Mouse (Mus musculus) activated CD4-positive, CD25-positive, alpha-beta regulatory T cell, adult 4 months (primary cell): ENCODE data around the gene Capn10. TPM values are rescaled to one million over a fixed set of nuclear protein-coding genes. Genes with fewer than 3 reads are reported as not detected.

ENCODE experiments used
- ATAC-seq: one replicate; pipeline ENCODE4 v1.8.0; 2017
- polyA plus RNA-seq, 2 experiments: library from polyadenylated mRNA; unstranded; fragments of 100-300 nt; shearing (Covaris generic); gene quantifications; one replicate each; pipeline ENCODE4 v1.2.1; 2017

Capn10 gene
- polyA plus RNA-seq, 2 experiments from 2014 or later = 4.0 to 8.0 TPM

DNA sequence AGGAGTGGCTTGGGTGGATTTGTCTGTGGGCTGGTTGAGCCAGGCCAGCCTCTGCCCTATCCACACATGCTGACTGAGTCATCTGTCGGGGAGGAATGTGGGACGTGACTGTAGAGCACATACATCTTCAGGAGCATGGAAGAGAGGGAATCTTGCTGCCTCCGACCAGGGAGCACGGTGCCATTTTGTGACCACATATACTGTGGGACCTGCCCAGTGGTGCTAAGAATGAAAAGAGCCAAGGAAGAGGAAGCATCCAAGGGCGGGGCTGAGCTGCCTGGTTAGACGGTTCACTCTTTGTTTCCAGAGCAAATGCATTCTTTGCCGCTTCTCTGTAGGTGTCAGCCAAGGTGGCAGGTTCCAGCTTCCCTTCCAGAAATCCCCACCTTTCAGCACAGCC, 44.5 kb downstream of the Capn10 start:
- no peak for ATAC-seq

DNA sequence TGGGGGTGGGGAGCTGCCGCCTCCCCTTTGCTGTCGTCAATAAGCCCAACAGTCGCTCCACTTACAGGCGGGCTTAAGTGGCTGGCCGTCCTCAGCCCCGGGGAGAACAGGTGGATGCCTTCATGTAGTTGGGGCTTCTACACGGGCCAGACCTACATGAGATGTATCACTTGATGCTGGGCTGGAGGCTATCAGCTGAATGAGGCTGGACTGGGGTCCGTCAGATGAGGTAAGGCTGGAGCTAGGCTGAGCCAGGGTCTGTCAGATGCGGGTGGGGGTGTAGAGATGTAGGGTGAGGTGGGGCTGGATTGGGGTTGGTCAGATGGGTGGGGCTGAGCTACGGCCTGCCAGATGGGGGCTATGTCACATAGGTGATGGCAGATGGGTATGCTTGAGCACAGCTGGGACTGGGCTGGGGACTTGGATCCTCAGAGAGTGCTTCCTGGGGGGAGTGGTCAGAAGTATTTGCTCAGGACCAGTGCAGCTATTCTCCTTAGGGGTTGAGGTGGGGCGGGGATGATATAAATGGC, 45.0 kb downstream of the Capn10 start:
- ATAC-seq = no peak

DNA sequence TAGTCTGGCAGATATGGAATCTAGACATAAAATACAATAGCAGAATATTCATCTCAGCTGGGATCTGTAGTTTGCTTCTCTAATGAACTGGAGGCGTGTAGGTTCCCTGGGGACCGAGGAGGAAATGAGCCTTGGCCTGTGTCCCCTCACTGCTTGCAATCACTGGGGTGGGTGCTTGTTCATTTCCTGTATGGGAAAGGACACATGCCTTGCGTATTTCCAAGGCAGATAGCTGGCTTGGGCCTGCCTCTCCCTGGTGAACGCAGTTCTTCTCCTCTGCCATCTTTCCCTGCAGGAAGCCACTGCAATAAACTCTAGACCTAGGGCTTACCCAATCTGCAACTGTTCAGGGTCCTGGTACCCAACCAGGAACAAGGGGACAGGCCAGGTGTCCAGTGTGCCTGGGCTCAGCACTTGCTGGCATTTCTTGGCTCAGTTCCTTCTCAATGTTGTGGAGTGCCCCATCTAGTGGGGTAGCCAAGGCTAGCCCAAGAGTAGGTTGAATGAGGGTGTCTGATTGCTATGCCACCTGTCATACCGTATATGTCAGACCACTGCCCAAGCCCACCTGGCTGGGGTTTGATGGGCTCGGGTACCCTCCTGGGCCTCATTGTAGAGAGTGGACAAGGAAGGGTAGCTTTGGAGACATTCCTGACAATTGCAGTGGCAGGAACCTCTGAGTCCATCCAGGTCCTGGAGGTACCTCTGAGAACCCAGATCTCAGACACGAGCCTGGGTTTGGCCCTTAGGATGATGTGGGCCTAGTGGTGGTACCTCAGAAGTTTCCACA, 47.1 kb downstream of the Capn10 start:
- no peak for ATAC-seq

DNA sequence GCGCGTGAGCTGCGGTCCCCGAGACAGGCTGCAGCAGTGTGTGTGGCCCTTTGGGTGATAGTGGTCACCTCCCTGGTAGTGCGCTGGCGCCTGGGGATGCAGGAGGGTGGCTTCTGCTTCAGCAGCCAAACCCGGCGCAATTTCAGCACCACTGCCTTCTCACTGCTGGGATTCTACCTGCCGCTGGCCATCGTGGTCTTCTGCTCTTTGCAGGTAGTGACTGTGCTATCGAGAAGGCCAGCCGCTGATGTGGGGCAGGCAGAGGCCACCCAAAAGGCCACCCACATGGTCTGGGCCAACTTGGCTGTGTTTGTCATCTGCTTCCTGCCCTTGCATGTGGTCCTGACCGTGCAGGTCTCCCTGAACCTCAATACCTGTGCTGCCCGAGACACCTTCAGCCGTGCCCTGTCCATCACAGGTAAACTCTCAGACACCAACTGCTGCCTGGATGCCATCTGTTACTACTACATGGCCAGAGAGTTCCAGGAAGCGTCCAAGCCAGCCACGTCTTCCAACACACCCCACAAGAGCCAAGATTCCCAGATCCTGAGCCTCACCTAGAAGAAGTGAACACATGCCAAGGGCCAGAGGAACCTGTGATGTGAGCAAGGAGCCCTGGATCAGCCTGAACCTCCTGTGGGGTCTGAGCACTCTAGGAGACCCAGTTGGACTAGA, 48.9 kb downstream of the Capn10 start:
- no peak for ATAC-seq

DNA sequence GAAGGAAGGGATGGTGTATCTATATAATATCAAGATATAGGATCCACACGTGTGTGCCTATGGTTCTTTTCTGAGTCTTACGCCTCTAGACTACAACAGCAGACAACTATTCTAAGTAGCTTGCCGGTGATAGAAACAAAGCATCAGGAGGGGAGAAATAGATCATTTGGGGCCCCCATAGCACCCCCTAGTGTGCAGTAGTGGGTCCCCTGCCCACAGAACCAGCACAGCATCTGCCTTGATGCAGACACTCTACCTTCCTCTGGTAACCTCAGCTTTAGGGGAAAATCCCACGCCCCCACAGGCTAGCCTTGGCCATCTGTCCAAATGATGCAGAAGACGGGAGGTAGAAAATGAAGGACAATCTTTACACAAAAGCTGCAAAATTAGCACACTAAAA, 50.8 kb downstream of the Capn10 start:
- ATAC-seq = no peak

DNA sequence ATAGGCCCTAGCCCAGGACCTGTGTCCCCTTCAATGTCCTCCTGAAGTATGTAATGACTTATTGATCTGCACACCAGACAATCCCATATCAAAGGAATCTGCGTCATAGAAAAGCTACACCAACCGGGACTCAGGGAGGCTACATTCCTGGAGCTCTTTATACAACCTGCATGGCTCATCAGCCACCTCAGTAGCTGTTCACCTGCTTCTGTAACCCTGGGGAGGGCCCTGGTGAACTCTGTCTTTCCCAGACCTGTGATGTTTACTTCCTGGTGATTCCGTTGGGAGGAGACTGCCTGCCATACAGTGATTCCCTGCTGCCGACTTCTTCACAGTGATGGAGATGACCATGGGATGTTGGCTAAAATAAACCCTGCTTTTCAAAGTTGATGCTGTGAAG, 54.7 kb downstream of the Capn10 start:
- ATAC-seq = no peak

DNA sequence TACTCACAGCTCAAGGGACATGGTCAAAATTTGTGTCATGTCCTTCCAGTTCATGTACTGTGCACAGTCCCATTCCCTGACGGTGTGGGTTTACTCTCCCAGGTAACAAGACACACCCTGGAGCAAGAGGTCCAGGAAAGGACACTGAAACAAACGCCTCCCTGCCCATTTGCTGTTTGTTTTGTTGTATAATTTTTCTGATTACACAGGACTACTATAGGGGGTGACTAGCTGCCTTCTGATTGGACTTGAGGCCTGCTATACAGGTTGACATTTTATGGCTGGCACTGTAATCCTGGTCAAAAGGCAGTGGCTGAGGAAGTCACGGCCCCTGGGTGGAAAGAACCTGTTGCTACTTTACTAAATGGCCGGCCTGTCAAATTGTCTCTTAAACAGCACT, 55.7 kb downstream of the Capn10 start:
- ATAC-seq = no peak

DNA sequence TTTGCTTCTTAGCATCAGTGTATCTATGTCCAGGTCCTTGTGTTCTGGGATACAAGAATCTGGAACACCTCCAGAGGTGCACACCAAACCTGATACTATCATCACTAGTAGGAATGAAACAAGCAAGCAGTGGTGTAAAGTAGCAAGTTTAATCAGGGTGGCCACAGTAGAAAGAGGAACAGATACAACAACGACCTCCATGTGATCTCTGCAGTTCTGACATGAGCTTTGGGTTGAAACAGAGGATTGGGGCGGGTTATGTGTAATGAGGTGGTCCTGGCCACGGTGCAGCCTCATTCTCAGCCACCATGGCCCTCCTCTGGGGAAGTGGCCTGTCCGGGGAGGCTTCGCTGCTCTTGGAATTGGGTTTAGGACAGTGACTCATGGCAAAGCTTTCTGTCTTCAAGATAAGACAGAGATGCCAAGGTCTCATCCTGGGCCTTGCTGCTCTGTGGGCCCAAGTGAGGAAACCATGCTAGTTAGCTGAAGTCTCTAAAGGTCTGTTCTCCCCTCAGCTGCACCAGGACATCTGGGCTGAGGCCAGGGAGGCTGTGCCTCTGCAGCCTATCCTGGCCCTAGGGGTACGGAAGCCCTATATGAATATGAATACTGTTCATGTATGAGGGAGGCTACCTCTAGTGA, 58.2 kb downstream of the Capn10 start:
- ATAC-seq = no peak

DNA sequence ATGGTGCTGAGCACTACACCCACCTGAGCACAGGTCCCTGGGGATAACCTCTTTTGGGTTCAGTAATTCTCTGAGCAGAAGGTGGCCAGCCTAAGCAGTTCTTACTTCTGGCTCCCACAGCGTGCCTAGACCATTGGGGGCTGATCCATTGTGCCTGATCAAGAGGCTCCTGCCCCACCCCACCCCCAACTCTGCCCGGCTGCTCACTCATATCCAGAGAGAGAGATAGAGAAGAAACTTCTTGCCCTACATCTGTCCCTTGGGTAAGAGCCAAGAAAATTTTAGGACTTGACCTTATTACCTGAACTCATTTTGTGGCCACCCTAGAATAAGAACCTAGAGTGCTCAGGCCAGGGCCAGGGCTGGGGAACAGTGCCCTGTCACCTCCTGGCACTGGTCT, 58.7 kb downstream of the Capn10 start:
- no peak for ATAC-seq

Other genes with a start within 250 kb of the Capn10 start
- gene Gpc1, start 102.7 kb upstream of the Capn10 start, polyA plus RNA-seq = 1 to 10 TPM; 1.6 to 2.2 TPM
- 1 to 10 TPM in 1 of 2 experiments, under 1 TPM in 1; 0.47 to 1.1 TPM for gene Ankmy1, start 31.5 kb upstream of the Capn10 start, polyA plus RNA-seq
- 1 to 10 TPM; 4.3 TPM for gene Dusp28, start 27.4 kb upstream of the Capn10 start, polyA plus RNA-seq
- gene Rnpepl1, start 23.6 kb upstream of the Capn10 start, polyA plus RNA-seq = 10 to 100 TPM; 23.3 to 25.3 TPM
- under 1 TPM; 0.21 to 0.61 TPM for gene Gpr35, start 16.5 kb downstream of the Capn10 start, polyA plus RNA-seq
- not detected for gene Aqp12, start 72.0 kb downstream of the Capn10 start, polyA plus RNA-seq
- gene Kif1a, start 167.6 kb downstream of the Capn10 start, polyA plus RNA-seq = not detected
- not detected for gene Agxt, start 200.9 kb downstream of the Capn10 start, polyA plus RNA-seq
- not detected for gene 2310007B03Rik, start 226.6 kb downstream of the Capn10 start, polyA plus RNA-seq
- gene Crocc2, start 234.3 kb downstream of the Capn10 start, polyA plus RNA-seq = not detected